Mouse (Mus musculus) stomach, embryonic 14.5 days (tissue): ENCODE measurements around the gene Sema6b. TPM values are rescaled to one million over a fixed set of nuclear protein-coding genes. Genes with fewer than 3 reads are reported as not detected.

Source experiments
- ATAC-seq: fragments of 200-750 bp; cut with Nextera tagmentation; 2 replicates; pipeline ENCODE4 v1.8.0; 2017; ENCODE audit warnings: low read depth, moderate TSS enrichment; ENCODE audit not compliant: insufficient number of reproducible peaks, insufficient read depth, low FRiP score
- H3K27ac ChIP-seq: fragments of 300-500 bp; sonication (generic); 2 replicates; pipeline ENCODE4 v1.5.1; 2014; ENCODE audit warnings: mild to moderate bottlenecking, low read length, moderate library complexity, mixed read lengths
- H3K27me3 ChIP-seq: fragments of 300-500 bp; sonication (generic); 2 replicates; pipeline ENCODE4 v1.6.1; 2014; ENCODE audit warnings: low read length, control low read depth, mixed read lengths; ENCODE audit not compliant: control insufficient read depth, insufficient read depth
- H3K36me3 ChIP-seq: fragments of 300-500 bp; sonication (generic); 2 replicates; pipeline ENCODE4 v1.6.1; 2014; ENCODE audit warnings: mild to moderate bottlenecking, control low read depth, low read length, moderate library complexity, mixed read lengths; ENCODE audit not compliant: control insufficient read depth, insufficient read depth
- H3K4me1 ChIP-seq: fragments of 300-500 bp; sonication (generic); 2 replicates; pipeline ENCODE4 v1.6.1; 2014; ENCODE audit warnings: low read length, control low read depth, mixed read lengths; ENCODE audit not compliant: control insufficient read depth, insufficient read depth
- H3K4me2 ChIP-seq: fragments of 300-500 bp; sonication (generic); replicated peaks from 2 replicates; pipeline ENCODE4 v1.6.1; 2014; ENCODE audit warnings: low read depth, low read length, control low read depth
- H3K4me3 ChIP-seq: fragments of 300-500 bp; sonication (generic); 2 replicates; pipeline ENCODE4 v1.5.1; 2014; ENCODE audit warnings: low read depth, low read length, control low read depth
- H3K9ac ChIP-seq: fragments of 300-500 bp; sonication (generic); replicated peaks from 2 replicates; pipeline ENCODE4 v1.6.1; 2014; ENCODE audit warnings: low read depth, mild to moderate bottlenecking, control low read depth, low read length, moderate library complexity, mixed read lengths
- H3K9me3 ChIP-seq: fragments of 300-500 bp; sonication (generic); 2 replicates; pipeline ENCODE4 v1.6.1; 2016; ENCODE audit warnings: low read depth, low read length, control low read depth; ENCODE audit not compliant: control insufficient read depth
- WGBS: fragments of 180-500 bp; shearing (Covaris S2); extraction: QIAGEN DNeasy Blood & Tissue Kit; methylation state at CpG from one replicate; pipeline ENCODE4 v1.1.7; 2014; 5-methylcytosine and 5-hydroxymethylcytosine counted together
- polyA plus RNA-seq: library from polyadenylated mRNA; unstranded; fragments of >200 nt; fragmentation: Nextera tagmentation; extraction: Ambion mirVana; gene quantifications from 2 replicates; pipeline ENCODE4 v1.2.1, GENCODE M21; 2014

The Sema6b gene
- polyA plus RNA-seq, 1 experiment from 2014 or later, result 1.3 TPM

DNA sequence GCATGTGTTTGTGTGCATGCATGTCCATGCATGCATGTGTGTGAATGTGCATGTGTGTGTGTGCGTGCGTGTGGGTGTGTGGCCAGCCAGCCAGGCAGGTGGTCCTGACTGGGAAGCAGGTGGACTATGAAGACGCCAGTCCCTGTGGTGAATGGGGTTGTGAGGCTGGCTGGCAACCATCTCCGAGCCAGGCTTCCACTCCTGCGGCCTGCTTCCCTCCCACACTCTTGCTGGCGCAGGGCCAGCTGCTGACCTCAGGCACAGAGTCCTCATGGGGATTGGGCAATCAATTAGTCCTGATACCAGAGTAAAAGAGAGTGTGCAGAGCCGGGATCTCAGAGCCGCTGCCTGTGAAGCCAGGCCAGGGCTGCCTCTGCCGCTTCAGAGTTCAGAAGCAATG is 13.5 kb upstream of the Sema6b start:
- H3K36me3 ChIP-seq, result no peaks in the 10 kb centered on the region
- peaks cover 5% of the 10 kb centered on the region for H3K27me3 ChIP-seq
- no peak overlapping the region for H3K4me2 ChIP-seq
- H3K9ac ChIP-seq, result no peak overlapping the region
- ATAC-seq, result peak; percentile 63; the same call in 1 of the 2 replicates
- H3K4me3 ChIP-seq, result no peak overlapping the region
- WGBS, result 31% methylated on average over 9 of the region's 9 CpGs
- no peak overlapping the region for H3K27ac ChIP-seq
- H3K4me1 ChIP-seq, result 0 out of 2 replicates have a peak, but pooled peaks cover 3% of the 10 kb centered on the region
- no peaks in the 10 kb centered on the region for H3K9me3 ChIP-seq

- no peak for ATAC-seq
- Histone ChIP-seq H3K36me3 (no peaks in the 10 kb centered on the region), H3K4me2 (no peak overlapping the region), H3K27ac (no peak overlapping the region), H3K4me3 (no peak overlapping the region), H3K27me3 (peaks cover 15% of the 10 kb centered on the region), H3K9ac (no peak overlapping the region), H3K9me3 (no peaks in the 10 kb centered on the region), H3K4me1 (0 out of 2 replicates have a peak, but pooled peaks cover 3% of the 10 kb centered on the region)
- WGBS, result 53% methylated on average over 2 of the region's 2 CpGs
These were observed 9.8 kb upstream of the Sema6b start for GRCm38 (mm10) chr17:56149897-56150296.

DNA sequence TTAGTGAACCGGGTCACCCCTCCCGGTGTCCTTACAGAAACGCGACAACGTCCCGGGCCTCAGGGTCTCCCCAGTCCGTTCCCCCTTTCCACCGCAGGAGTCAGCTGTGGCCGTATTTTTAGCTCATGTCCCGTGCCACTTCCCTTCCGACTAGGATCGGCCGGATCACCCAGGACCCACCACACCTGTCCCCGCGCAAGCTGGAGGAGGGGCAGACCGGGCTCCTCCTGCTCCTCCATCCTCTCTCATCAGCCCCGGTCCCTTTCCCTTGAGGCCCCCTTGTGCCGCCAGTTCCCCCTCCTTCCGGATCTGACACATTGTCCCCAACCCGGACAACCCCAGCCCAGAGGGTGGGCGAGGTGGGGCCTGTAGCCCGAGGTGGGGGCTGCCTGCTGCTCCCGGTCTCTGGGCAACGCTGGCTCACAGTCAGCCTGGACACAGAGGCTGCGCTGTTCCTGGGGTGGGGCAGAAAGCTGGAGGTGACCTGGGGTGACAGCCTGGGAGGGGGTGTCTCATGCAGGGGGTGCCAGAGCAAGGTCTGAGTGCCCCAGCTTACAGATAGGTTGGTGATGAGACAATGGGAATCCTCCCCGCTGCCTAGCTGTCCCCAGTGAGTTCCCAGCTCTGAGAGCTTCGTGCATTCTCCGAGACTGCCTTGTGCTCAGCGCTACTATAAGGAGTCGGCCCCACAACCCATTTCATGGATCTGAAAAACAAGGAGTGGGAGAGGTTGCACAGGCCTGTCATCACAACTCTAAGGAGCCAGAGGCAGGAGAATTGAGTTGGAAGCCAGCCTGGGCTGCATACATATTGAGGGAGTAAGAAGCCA is 8.9 kb upstream of the Sema6b start:
- Histone ChIP-seq H3K4me2 (peak overlapping the region; percentile 31), H3K9me3 (no peaks in the 10 kb centered on the region), H3K36me3 (no peaks in the 10 kb centered on the region), H3K4me3 (peak overlapping the region; percentile 20; the same call in 1 of the 2 replicates), H3K27me3 (peaks cover 19% of the 10 kb centered on the region), H3K27ac (no peak overlapping the region), H3K9ac (no peak overlapping the region), H3K4me1 (0 out of 2 replicates have a peak, but pooled peaks cover 3% of the 10 kb centered on the region)
- no peak for ATAC-seq
- WGBS, result 3% methylated on average over 30 of the region's 30 CpGs

DNA sequence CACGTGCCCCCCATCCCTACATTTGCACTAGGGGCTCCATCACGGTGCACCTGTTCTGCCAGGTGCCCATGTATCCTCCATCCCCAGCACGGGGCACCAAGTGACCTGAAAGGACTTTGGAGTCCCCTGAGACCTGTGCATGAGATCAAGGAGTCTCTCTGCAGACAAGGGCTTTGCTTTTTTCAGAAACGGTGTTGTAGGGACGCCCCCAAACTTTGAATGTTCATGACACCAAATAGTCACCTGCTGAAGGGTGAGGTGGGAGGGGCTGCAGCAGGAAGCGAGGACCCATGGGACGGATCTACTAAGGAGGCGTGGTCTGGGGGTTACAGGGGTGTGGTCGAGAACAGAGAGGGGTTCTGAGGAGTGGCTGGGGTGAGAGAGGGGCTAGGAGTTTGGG is 8.1 kb upstream of the Sema6b start:
- Histone ChIP-seq H3K9me3 (no peaks in the 10 kb centered on the region), H3K4me2 (peak overlapping the region; percentile 31), H3K27ac (no peak overlapping the region), H3K9ac (no peak overlapping the region), H3K4me1 (no peaks in the 10 kb centered on the region), H3K36me3 (no peaks in the 10 kb centered on the region), H3K27me3 (peaks cover 19% of the 10 kb centered on the region), H3K4me3 (peak overlapping the region; percentile 20; the same call in 1 of the 2 replicates)
- 21% methylated on average over 9 of the region's 9 CpGs for WGBS
- no peak for ATAC-seq

GRCm38 (mm10) chr17:56147420-56147819 is 7.3 kb upstream of the Sema6b start:
- H3K4me3 ChIP-seq, result no peak overlapping the region
- H3K27ac ChIP-seq, result no peak overlapping the region
- no peaks in the 10 kb centered on the region for H3K9me3 ChIP-seq
- no peak overlapping the region for H3K4me2 ChIP-seq
- ATAC-seq, result no peak
- H3K27me3 ChIP-seq, result peaks cover 19% of the 10 kb centered on the region
- H3K4me1 ChIP-seq, result 0 out of 2 replicates have a peak, but pooled peaks cover under 1% of the 10 kb centered on the region
- H3K36me3 ChIP-seq, result no peaks in the 10 kb centered on the region
- WGBS, result 47% methylated on average over 12 of the region's 12 CpGs
- no peak overlapping the region for H3K9ac ChIP-seq

DNA sequence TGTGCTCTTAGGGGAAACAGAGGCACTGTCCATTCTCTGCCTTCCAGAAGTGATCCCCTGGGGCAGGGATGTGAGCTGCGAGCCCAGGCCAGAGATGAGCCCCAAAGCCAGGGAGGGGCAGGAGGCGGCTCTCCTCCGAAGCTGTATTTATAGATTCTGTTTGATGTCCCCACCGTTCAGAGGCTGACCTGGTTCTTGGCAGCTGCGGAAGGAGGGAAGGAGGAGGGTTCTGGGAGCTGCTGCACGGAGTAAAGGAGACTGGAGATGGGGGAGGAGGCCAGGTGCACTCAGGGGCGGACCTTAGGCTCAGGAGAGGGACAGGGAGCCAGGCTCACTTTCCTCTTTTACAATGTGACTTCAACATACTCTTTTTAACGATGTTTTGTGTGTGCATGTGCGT is 6.0 kb upstream of the Sema6b start:
- no peaks in the 10 kb centered on the region for H3K9me3 ChIP-seq
- no peak overlapping the region for H3K27ac ChIP-seq
- H3K4me3 ChIP-seq, result no peak overlapping the region
- no peak for ATAC-seq
- 26% methylated on average over 9 of the region's 9 CpGs for WGBS
- H3K36me3 ChIP-seq, result no peaks in the 10 kb centered on the region
- no peak overlapping the region for H3K4me2 ChIP-seq
- H3K4me1 ChIP-seq, result peaks cover 8% of the 10 kb centered on the region; the same call in 1 of the 2 replicates
- H3K27me3 ChIP-seq, result peaks cover 27% of the 10 kb centered on the region
- H3K9ac ChIP-seq, result no peak overlapping the region

DNA sequence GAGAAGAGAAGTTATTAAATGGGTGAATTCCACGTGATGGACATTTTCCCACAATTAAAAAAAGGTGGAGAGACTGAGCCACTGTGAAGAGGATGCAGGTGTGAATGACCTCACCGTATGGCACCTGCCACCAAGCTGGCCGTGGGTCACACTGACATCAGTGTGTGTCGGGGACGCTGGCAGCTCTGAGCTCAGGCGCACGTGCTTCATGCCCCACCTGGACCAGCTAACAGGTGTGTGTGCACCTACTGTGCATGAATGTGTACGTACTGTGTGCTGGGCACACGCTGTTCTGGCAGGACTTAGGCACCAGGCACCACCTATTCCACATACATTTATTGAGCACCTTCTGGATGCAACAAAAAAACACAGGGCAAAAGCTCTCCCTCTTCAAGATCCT is 4.4 kb upstream of the Sema6b start:
- H3K4me3 ChIP-seq, result no peak overlapping the region
- peaks cover 38% of the 10 kb centered on the region for H3K27me3 ChIP-seq
- H3K4me2 ChIP-seq, result no peak overlapping the region
- no peak overlapping the region for H3K9ac ChIP-seq
- 68% methylated on average over 9 of the region's 9 CpGs for WGBS
- no peaks in the 10 kb centered on the region for H3K36me3 ChIP-seq
- H3K9me3 ChIP-seq, result no peaks in the 10 kb centered on the region
- no peak overlapping the region for H3K27ac ChIP-seq
- no peak for ATAC-seq
- H3K4me1 ChIP-seq, result peaks cover 11% of the 10 kb centered on the region; the same call in 1 of the 2 replicates

DNA sequence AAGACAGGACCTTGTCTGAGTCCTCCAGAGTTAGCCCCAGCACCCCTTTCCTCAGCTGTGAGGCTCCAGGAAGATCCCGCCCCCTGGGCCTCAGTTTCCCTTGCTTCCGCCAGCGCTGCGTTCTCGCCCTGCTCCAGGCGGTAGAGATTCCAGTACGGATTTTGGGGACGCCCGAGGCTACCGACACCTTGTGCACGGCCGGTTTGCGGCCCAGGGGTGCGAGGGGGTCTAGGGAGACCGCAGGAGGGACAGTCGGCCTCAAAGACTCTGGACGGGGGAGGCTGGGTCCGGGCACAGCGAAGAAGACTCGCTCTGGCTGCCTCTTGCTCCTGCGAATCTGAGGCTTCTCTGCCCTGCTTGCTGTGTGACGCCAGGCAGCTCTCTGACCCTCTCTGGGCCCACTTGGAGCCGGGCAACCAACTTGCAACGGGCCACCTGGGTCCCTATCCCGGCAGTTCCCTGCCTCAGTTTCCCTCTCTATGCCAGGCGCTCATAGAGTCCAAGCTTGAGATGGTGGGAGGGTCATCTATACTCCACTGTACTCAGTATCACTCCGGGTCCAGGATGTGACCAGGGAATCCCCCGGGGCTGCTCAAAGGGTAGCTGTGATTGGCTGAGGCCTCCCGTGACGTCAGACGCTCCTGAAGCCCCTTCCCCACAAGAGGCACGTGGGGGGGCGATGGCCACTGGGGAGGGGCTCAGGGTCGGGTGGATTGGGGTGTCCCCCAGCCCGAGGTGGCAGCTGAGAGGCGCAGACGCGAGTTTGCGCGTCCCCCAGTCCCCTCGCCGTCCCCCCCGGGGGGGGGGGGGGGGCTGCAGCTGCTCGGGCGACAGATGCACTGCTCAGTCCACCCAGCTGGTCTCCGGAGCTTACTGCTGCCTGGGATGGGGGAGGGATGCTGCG is 1.8 kb upstream of the Sema6b start:
- Histone ChIP-seq H3K36me3 (no peaks in the 10 kb centered on the region), H3K4me3 (peak overlapping the region; percentile 35), H3K4me2 (peak overlapping the region; percentile 70), H3K9ac (0 out of 2 replicates have a peak overlapping the region, but pooled peaks have one; percentile 18), H3K4me1 (peaks cover 15% of the 10 kb centered on the region; the same call in 1 of the 2 replicates), H3K27ac (no peak overlapping the region), H3K27me3 (peaks cover 28% of the 10 kb centered on the region), H3K9me3 (no peaks in the 10 kb centered on the region)
- ATAC-seq, result peak; percentile 19; the same call in 1 of the 2 replicates
- WGBS, result under 1% methylated on average over 41 of the region's 47 CpGs
